30 mouse cellular contexts compared by ENCODE assay signal in the genomic region with DNA sequence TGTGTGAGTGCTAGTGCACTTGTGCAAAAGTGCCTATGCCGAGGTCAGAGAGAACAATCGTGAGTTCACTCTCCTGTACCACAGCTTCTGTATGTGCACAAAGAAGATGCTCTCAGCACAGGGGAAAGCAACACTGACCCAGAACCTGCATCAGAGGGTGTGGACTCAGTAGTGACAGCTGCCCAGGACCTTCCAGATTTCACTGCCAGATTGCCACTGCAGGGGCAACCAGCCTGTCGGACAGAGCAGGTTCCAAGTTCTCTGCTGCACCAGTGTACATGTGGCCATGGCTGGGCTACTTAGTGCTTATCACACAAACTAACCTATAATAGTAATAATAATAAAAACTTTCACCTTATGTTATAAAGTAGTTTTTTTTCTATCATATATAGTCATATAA. TPM values are rescaled to one million over a fixed set of nuclear protein-coding genes. Genes with fewer than 3 reads are reported as not detected.
"Had no signal": no experiment of that assay in that cellular context is flagged by ENCODE, and none has a peak within 500 bp of the region (broad histone marks: within the 10 kb centered on the region; RNA-seq: fewer than 3 reads in every experiment).

No protein-coding gene starts in this region.

- H3K36me3 ChIP-seq: limb, embryonic 13.5 days; liver, embryonic 13.5 days; neural tube, embryonic 12.5 days; neural tube, embryonic 15.5 days had no signal

- H3K4me2 ChIP-seq: limb, embryonic 13.5 days; liver, embryonic 13.5 days; midbrain, embryonic 11.5 days; neural tube, embryonic 12.5 days; neural tube, embryonic 15.5 days had no signal

- H3K27ac ChIP-seq: kidney, postnatal 0 days; layer of hippocampus, adult 2 months; left cerebral cortex, adult 2 months; limb, embryonic 13.5 days; liver, embryonic 13.5 days; neural tube, embryonic 12.5 days; neural tube, embryonic 15.5 days; stomach, postnatal 0 days had no signal

- H3K4me1 ChIP-seq: limb, embryonic 13.5 days; liver, embryonic 13.5 days; neural tube, embryonic 12.5 days; neural tube, embryonic 15.5 days had no signal

- H3K9ac ChIP-seq: limb, embryonic 13.5 days; liver, embryonic 13.5 days; neural tube, embryonic 12.5 days; neural tube, embryonic 15.5 days had no signal

- H3K27me3 ChIP-seq: limb, embryonic 13.5 days; liver, embryonic 13.5 days; neural tube, embryonic 12.5 days; neural tube, embryonic 15.5 days had no signal

- H3K9me3 ChIP-seq: liver, embryonic 13.5 days; neural tube, embryonic 15.5 days had no signal

- H3K4me3 ChIP-seq: layer of hippocampus, adult 2 months; left cerebral cortex, adult 2 months; limb, embryonic 13.5 days; liver, embryonic 13.5 days; neural tube, embryonic 12.5 days; neural tube, embryonic 15.5 days had no signal

- DNase-seq: kidney, adult 8-10 months; kidney, postnatal 25 days; layer of hippocampus, adult 9-11 months; liver, embryonic 13.5 days; lung, adult 2 months; lung, postnatal 14 days; lung, postnatal 4 days; midbrain, embryonic 14.5 days; right cerebral cortex, adult 18-20 months; right cerebral cortex, postnatal 14 days; right cerebral cortex, postnatal 4 days; thymus, adult 2 months; thymus, postnatal 25 days had no signal

RNA-seq across cellular contexts. Expression of gene H60c, which starts 10.2 kb away (rescaled TPM):
- total RNA-seq: layer of hippocampus, adult 2 months; layer of hippocampus, postnatal 25 days; left cerebral cortex, adult 2 months; left cerebral cortex, postnatal 10 days; left cerebral cortex, postnatal 36 days; liver, adult 2 months; megakaryocyte progenitor cell, adult 5-6 weeks; megakaryocyte-erythroid progenitor cell, adult 5-6 weeks had no signal
- polyA plus RNA-seq: large intestine, adult 2 months; liver, adult 2 months; liver, embryonic 13.5 days; liver, embryonic 16.5 days; midbrain, embryonic 11.5 days; midbrain, embryonic 14.5 days; midbrain, postnatal 0 days; neural tube, embryonic 12.5 days; neural tube, embryonic 15.5 days; thymus, adult 2 months had no signal
